Mouse (Mus musculus): ENCODE results near the gene Ywhah.
A peak's percentile ranks its signal among the peaks of the same experiment; 100 is the strongest.

- TF ChIP-seq POLR2A (IDR thresholded peaks at IDR 0.05; ENCODE audit: low read depth, low read length) (peak; percentile 80), CTCF (IDR thresholded peaks at IDR 0.05; ENCODE audit: borderline replicate concordance, insufficient read depth, low read length) (no peak)
Observed at GRCm38 (mm10) chr5:33018561-33019425, at the start of gene Ywhah.

Data from embryonic fibroblast, embryonic 13.5 days (primary cell).